Mouse (Mus musculus) embryo, embryonic 9.5 days (tissue): Measurements from ENCODE around the gene Samd14.

Experiments used
- DNase-seq: peaks from one replicate; pipeline ENCODE4 v3.0.0-alpha.2; 2017; ENCODE audit errors: extremely low spot score

Gene Samd14

DNA sequence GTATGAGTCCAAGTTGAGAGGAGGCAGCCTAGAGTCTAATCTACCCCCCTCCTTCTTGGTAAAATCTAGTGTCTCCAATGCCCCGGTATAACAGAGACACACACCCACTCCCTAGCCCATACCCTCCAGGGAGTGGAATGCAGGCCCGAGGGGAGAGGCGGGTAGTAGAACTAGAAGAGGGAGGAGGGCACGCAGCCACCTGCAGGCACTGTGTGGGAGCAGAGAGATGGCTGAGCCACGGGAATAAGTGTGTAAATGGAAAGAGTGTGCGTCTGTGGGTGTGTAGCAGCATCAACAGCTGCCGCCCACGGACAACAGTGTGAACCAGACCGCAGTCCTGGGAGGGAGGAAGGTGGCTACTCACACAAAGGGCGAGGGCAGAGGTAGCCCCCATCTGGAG, 25.2 kb downstream of the Samd14 start:
- DNase-seq = no peak

DNA sequence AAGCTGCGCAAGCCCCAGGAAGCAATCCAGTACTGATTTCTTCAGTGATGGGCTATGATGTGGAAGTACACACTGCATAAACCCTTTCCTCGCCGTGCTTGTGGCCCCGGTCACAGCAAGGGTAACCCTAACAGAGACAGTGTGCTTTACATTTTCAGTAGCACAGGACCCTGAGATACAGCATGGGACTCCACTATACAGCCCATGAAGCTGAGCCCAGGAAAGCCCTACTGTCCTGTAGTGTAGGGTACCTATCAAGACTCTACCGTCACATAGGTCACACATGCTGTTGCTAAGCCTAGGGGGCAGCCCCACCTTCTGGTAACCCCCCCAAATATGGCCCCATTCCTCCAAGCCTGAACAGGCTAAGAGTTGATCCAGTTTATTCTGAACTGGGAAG, 26.8 kb downstream of the Samd14 start:
- no peak for DNase-seq

DNA sequence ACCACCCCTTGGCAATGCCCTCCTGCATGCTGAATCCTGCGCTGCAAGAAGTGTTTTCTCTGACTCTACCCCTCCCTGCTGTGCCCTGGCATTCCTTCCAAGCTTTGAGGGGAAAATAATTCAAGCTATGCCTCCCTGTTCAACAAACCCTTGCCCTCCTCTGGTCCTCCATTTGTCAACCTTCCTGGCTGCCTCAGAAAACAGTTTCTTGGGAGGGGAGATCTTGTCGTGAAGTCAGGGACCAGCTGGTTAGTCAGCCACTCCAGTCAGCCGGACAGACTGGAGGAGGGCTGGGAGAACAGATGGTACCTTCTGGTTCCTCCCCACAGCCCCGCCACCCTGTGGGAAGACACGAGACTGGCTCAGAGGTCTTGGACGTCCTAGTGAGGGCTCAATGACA, 27.6 kb downstream of the Samd14 start:
- DNase-seq = no peak

- no peak for DNase-seq
Measured at GRCm38 (mm10) chr11:95038156-95038817, 28.6 kb downstream of the Samd14 start.

DNA sequence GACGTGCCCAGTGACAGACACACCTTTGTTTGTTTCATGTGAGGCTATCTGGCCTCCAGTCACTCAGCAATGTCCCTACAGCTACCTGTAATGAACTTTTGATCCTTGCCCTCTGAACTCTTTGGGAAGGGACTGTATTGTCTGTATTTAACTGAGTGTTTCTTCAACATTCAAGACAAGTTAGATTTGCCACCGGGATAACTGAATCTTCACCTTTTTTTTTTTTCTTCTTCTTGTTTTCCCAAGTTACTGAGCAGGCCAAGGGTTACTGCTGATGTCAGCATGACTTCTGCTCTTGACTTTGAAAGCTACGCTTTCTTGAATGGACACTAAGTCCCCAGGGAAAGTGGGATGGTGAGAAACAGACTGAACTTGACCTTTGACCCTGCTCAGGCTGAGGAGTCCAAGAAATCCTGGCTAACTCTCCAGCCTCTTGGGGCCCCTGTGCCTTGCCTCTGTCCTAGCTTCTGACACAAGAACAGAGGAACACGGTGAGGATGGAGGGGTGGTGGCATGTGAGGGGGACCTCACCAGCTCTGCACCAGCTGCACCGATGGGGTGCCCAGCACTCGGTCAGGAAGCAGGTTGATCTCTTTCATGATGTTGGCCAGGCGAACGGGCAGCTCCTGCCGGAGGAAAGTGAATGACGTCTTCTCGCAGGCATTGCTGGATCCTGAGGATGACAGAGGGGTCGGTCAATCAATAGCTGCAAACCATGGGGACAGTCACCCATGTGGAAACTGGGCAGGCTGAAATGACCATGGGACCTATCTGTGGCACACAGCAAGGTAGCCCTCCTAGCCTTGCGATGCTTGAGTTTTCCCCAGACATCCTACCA, 29.4 kb downstream of the Samd14 start:
- DNase-seq = no peak

DNA sequence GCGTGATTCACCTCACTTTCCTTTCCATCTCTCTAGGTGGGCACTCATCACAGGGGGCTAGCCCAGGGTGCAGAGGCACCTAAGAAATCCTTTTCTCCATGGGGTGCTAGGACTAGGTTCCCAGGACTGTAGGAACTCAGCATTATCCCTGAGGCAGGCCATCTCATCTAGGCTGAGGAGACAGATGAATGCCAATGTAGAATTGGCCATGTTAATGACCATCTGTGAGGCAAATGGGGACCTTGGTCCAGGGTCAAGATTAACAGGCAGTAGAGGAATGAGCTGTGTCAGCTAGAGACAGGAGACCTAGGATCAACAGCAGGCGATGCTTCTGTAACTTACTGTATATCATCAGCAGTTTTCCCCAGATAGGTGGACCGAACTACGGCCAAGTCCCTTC, 30.1 kb downstream of the Samd14 start:
- no peak for DNase-seq

DNA sequence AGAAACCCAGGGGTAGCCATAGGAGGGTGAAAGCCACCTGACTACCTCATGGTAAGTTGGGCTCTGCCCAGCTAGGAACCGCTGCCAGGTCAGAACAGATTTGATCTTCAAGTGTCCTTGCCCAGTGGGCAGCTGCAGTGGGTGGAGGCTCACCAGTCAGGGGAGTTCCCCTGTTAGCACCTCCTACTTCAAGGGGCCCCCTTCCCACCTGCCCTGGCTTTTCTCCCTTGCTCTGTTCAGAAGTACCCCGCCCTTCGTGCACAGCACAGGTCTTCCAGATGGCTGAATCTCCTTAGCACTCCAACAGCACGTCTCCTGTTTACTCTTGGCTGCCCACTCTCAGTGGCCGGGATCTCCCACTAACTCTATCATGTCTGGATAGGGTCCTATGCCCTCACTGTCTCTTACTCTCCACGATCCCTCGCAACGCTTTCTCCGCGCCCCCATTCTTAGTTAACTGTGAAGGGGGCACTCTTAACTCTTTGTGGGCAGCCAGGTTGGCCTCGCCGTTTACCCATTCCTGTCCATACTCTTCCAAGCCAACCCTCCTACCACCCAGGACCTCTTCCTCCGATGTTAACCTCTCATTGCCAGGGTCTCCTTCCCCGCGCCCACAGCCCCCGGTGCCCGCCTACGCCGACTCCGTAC, 30.9 kb downstream of the Samd14 start:
- no peak for DNase-seq

- peak; percentile 91 for DNase-seq
Measured at GRCm38 (mm10) chr11:95041139-95041609, 31.5 kb downstream of the Samd14 start, which contains the start of gene Pdk2. Gene Pdk2 (minus strand): TSS chr11:95041354.

- peak; percentile 88 for DNase-seq
Measured at GRCm38 (mm10) chr11:95042096-95042495, 32.4 kb downstream of the Samd14 start.

- no peak for DNase-seq
Measured at GRCm38 (mm10) chr11:95043060-95043459, 33.4 kb downstream of the Samd14 start.

DNA sequence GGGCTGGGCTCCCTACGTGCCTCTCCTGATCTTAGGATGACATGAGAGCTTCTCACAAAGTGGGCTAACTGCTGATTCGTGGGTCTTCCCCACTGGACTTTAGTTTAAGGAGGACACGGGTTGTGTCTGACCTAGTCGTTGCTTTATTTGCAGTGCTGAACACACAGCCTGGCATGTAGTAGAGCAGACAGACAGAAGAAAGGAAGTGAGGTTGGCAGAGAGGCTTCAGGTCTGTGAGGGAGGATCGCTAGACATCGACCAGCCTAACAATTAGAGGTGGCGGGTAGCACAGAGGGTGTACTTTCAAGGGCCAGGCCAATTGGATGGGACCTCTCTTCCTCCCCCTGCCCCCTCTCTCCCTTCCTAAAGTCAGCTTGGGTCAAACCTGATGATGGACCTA, 33.9 kb downstream of the Samd14 start:
- no peak for DNase-seq

- no peak for DNase-seq
Measured at GRCm38 (mm10) chr11:95044185-95044870, 34.6 kb downstream of the Samd14 start.

GRCm38 (mm10) chr11:95046980-95047680, 37.5 kb downstream of the Samd14 start:
- DNase-seq = peak; percentile 69

DNA sequence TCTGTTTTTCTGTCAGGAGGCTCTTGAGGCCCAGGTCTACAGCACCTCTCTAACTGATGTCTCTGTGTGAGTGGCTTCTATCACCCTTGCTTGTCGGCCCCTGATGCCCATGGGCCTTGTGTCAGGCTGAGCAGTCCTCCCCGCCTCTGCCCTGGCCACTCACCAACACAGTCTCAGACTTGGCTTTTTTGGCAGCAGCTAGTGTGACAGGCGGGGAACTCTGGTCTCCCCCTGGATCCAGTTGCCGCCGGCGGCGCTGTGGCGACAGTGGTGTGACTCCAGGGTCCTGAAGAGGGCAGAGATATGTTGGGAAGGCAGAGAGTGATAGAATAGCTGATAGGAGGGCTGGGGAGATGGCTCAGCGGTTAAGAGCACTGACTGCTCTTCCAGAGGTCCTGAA, 43.4 kb downstream of the Samd14 start:
- no peak for DNase-seq

DNA sequence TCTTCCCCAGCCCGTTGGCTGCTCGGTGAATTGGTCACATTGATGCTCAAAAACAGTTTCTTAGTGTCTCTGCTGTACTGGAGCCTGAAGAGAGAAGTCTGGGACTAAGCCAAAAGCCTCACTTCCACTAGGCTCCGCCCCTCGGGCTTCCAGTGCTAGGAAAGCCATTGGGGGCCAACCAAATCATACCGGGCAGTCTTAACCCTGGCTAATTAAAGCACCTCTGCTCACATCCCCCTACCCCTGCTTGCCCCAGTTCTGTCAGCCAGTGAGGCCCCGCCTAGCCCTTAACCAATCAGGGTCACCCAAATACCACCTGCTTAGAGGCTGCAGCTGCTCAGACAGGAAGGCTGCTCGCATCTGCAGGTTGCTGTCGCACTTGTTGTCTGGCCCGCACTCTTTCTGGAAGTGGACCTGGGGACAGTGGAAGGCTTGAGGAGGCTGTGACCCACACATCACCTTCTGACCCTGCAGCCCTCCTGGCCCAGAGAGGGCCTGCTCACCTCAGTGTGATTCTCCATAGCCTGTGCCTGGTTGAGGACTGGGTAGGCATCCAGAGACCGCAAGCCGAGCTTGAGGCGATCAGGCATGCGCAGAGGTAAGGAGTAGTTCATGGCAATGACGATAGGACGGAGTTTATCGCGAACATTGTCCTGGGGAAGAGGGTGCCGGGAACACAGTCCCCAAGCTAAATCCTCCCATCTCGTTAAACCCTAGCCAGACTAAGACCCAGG, 47.3 kb downstream of the Samd14 start:
- DNase-seq = no peak

DNA sequence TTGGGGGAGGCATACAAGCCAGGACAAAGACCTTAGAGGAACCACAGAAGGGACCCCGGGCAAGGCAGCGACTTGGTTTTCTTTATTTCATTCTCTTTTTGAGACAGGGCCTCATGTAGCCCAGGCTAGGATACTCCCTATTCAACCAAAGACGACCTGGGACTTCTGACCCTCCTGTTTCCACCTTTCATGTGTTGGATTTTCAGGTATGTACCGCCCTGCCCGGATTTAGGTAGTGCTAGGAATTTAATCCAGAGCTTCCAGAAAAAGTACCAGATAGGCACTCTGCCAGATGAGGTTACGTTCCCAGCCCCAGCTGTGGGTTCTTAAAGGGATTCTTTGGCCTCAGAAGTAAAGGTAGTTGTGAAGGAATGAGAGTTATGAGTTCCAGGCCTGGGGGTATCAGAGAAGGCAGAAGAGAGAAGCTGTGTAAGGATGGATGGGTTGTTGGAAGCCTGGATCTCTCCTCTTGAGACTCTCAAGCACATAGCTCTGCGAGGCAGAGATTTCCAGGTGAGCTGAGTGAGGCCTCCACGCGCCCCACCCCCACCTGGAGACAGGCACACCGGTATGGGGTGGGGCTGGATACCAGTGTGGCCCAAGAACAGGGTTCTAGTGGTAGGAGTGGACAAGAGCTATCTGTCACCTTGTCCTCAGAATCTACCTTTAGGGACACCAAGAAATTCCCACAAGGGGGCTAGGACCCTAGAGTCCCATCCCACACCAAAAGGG, 59.7 kb downstream of the Samd14 start:
- DNase-seq = no peak

DNA sequence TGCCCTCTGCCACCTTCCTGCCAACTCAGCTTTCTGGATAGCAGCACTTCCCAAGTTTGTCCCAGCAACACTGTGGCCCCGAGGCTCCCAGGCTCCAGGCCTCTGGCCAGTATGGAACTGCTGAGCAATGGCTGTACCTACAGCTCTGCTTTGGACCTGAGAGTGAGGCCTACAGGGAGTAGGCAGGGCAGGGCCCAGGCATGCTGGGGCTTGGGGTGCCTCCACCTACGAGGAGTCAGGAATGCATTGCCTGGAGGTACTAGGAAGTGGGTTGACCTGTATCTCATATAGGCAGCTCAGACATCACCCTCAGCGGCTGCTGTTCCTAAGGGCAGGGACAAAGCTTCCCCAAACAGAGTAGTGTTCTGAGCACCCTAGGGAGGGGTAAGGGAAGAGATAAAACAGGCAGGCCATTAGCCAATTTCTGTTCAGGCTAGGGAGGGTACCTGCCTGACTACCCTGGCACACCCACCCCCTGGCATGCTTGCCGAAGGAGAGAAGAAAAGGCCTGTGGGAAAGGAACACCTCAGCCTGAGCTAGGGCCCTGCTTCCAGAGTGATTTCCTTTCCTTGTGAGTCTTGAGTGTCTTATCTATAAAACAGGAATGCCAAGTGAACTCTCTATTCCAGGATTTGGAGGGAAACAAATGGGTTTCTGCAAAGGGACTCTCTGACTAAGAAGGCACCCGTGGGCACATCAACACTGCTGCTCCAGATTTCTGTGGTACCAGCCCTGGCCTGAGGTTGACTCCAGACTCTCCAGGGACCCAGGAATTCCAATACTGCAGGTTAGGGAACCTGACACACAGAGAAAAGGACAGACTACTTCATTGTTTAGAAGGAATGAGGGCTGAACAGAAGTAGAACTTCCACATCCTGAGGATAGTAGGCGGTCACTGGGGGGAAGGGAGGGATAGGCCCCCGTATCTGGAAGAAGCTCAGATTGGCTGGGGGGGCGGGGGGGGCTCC, 60.7 kb downstream of the Samd14 start:
- DNase-seq = no peak

DNA sequence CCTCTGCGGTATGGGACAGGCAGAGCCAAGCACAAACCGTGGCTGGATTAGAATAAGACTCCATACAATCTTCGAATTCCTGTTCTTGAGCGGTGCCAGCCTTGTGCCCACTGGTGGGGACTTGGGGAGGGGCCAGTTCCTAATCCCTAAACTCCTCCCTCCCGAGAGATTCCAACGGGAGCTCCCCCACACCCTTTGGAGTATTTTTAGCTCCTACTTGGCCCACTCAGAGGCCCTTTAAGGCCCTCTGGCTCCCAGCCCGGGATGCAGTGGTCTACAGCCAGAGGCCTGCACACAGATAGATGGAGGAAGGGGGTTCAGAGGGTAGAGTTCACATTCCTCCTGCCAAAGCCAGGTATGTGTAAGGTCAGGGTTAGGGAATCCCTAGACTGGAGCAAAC, 61.6 kb downstream of the Samd14 start:
- DNase-seq = no peak

GRCm38 (mm10) chr11:95072136-95072535, 62.5 kb downstream of the Samd14 start:
- DNase-seq = no peak
